Mouse (Mus musculus) B cell, adult 62 days (primary cell): ENCODE measurements around the gene Edrf1. TPM values are rescaled to one million over a fixed set of nuclear protein-coding genes. Genes with fewer than 3 reads are reported as not detected.

Experiments
- total RNA-seq: library from RNA; stranded (reverse); gene quantifications from 4 replicates; pipeline ENCODE4 v1.2.4, GENCODE M21; 2023

Gene Edrf1
- 47.2 to 57.6 TPM (median 53.4 TPM) in 4 replicates for total RNA-seq

DNA sequence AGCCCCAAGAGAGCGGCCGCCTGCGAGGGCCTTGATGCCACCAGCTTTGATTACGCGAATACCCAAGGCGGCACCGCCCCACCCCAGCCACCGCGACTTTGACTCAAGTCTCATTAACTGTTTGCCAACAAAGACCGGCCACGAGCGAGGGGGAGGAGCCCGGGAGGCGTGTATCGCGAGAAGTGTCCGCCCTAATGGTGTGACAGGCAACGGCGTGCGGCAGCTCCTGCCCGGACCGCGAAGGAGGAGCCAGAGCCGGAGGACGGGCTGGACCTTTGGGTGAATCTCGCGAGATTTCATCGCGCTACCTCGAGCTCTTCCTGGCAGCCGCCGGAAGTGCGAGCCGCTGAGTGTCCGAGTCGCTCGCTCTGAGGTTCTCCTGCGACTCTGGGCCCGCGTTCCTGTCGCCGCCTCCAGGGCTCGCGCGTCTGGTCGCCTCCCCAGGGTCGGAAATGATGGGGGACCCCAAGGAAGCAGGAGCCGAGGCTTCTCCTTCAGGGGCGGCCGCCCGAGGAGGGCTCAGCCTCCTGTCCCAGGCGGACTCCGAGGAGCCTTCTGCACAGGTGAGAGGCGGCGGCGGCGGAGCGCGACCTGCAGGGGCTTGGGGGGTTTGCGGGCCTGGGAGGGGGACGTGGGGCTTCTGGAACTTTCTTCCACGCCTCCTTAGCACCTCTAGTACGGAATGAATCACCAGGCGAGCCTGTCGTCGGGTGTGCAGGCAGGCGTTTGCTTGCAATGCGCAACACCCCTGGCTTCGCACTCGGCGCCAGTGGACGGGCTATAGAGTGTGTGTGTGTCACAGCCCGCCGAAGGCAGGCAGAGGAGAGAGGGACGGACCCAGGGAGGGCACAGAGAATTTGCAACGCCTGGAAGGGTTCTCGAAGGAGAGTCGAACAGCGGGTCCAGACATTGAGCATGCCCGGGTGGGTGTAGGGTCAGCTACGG is at the start of gene Edrf1:
Gene Edrf1 (plus strand): TSS at position 183 of the 945 bp plus-strand sequence.

DNA sequence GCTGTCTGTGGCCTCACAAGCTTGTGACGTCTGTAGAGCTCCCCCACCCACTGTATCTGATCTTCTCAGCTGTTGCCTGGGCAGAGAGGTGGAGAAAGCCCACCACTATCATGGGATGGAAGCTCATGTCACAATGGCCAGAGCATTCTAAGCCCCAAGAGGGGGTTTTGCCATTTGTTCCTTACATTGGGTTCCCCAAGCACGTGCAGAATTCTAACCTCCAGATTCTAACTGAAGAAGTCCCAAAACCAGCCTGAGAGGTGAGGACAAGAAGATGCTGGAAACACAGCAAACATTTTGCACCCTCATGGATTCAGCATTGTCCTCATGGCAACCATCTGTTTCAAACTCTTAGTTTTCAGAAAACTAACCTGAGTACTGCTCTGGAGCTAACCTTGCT is 35.3 kb upstream of the Edrf1 start, which contains the start of gene Tex36:
Gene Tex36 (minus strand): TSS at position 101 of the 400 bp plus-strand sequence.

DNA sequence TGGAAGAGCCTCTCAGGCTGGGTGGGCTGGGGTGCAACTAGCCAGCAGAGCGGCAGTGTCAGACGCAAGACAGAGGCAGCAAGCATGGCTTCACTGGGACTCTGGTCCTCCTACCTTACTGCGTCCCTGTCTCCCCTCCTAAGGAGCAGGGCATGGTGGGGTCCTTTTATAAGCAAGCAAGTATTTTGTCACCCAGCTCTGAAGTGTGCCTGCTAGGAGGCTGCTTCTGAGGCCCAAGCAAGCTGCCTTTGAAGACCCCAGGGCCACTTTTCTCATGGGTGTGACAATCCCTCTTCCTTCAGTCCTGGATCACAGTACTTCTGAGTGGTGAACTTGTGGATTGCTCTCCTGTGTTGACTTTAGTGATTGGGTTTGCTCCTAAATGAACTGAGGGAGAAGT is 42.6 kb downstream of the Edrf1 start, which contains the start of gene Mmp21:
Gene Mmp21 (minus strand): TSS at position 101 of the 400 bp plus-strand sequence.

Other genes with a start within 250 kb of the Edrf1 start
- gene Tex36, start 35.4 kb upstream of the Edrf1 start, total RNA-seq, result not detected in 4 replicates
- gene Mmp21, start 42.5 kb downstream of the Edrf1 start, total RNA-seq, result 0.37 to 0.55 TPM in 2 of 4 replicates, not detected in the others
- gene Bccip, start 71.8 kb downstream of the Edrf1 start, total RNA-seq, result 61.5 to 77.4 TPM (median 65.4 TPM) in 4 replicates
- 9.3 to 11.9 TPM (median 11.3 TPM) in 4 replicates for gene Uros, start 72.5 kb downstream of the Edrf1 start, total RNA-seq
- not detected in 4 replicates for gene Fank1, start 139.3 kb downstream of the Edrf1 start, total RNA-seq
- gene Dhx32, start 145.2 kb downstream of the Edrf1 start, total RNA-seq, result 17.3 to 24.6 TPM (median 17.9 TPM) in 4 replicates